Mouse (Mus musculus) embryonic facial prominence, embryonic 11.5 days (tissue): Measurements from ENCODE around the gene Amigo2. TPM values are rescaled to one million over a fixed set of nuclear protein-coding genes. Genes with fewer than 3 reads are reported as not detected.
A peak's percentile ranks its signal among the peaks of the same experiment; 100 is the strongest.
"Not testable (repeated sequence)": the region's sequence is repeated elsewhere in the genome, so short reads cannot be mapped to it uniquely, and the experiment has no call there.

Experiments
- ATAC-seq: fragments of 200-750 bp; cut with Nextera tagmentation; replicated peaks from 2 replicates; pipeline ENCODE4 v1.8.0; 2017; ENCODE audit warnings: low read depth; ENCODE audit not compliant: insufficient number of reproducible peaks, low FRiP score, low TSS enrichment
- DNase-seq: peaks from one replicate; pipeline ENCODE4 v3.0.0-alpha.2; 2015; ENCODE audit warnings: low spot score
- H3K27ac ChIP-seq: fragments of 300-500 bp; sonication (generic); replicated peaks from 2 replicates; pipeline ENCODE4 v1.5.1; 2014; ENCODE audit warnings: mild to moderate bottlenecking, low read depth, low read length, control low read depth
- H3K27me3 ChIP-seq: fragments of 300-500 bp; sonication (generic); 2 replicates; pipeline ENCODE4 v1.6.1; 2014; ENCODE audit warnings: mild to moderate bottlenecking, low read length, moderate library complexity, mixed read lengths; ENCODE audit not compliant: control insufficient read depth, insufficient read depth
- H3K36me3 ChIP-seq: fragments of 300-500 bp; sonication (generic); replicated peaks from 2 replicates; pipeline ENCODE4 v1.6.1; 2014; ENCODE audit warnings: low read depth, mild to moderate bottlenecking, low read length, moderate library complexity, mixed read lengths; ENCODE audit not compliant: control insufficient read depth, insufficient read depth
- H3K4me1 ChIP-seq: fragments of 300-500 bp; sonication (generic); 2 replicates; pipeline ENCODE4 v1.6.1; 2014; ENCODE audit warnings: low read length, mixed read lengths; ENCODE audit not compliant: control insufficient read depth, insufficient read depth
- H3K4me2 ChIP-seq: fragments of 300-500 bp; sonication (generic); 2 replicates; pipeline ENCODE4 v1.6.1; 2014; ENCODE audit warnings: low read depth, mild to moderate bottlenecking, control low read depth, low read length, moderate library complexity
- H3K4me3 ChIP-seq: fragments of 300-500 bp; sonication (generic); 2 replicates; pipeline ENCODE4 v1.5.1; 2014; ENCODE audit warnings: low read depth, low read length, control low read depth
- H3K9ac ChIP-seq: fragments of 300-500 bp; sonication (generic); replicated peaks from 2 replicates; pipeline ENCODE4 v1.6.1; 2014; ENCODE audit warnings: mild to moderate bottlenecking, control low read depth, low read length
- H3K9me3 ChIP-seq: fragments of 300-500 bp; sonication (generic); replicated peaks from 2 replicates; pipeline ENCODE4 v1.6.1; 2016; ENCODE audit warnings: mild to moderate bottlenecking, low read length, inconsistent platforms, mixed read lengths; ENCODE audit not compliant: control insufficient read depth
- WGBS: fragments of 180-500 bp; shearing (Covaris S2); extraction: QIAGEN DNeasy Blood & Tissue Kit; methylation state at CpG from one replicate; pipeline ENCODE4 v1.1.7; 2014; 5-methylcytosine and 5-hydroxymethylcytosine counted together
- polyA plus RNA-seq: library from polyadenylated mRNA; unstranded; fragments of >200 nt; fragmentation: Nextera tagmentation; extraction: Ambion mirVana; gene quantifications from 2 replicates; pipeline ENCODE4 v1.2.1, GENCODE M21; 2014

Amigo2 gene
- polyA plus RNA-seq, 1 experiment from 2014 or later = 5.9 TPM

GRCm38 (mm10) chr15:97229494-97230077 is 17.5 kb downstream of the Amigo2 start:
- 82% methylated on average over 11 of the region's 11 CpGs for WGBS
- Histone ChIP-seq H3K27me3 (no peaks in the 10 kb centered on the region), H3K4me1 (no peaks in the 10 kb centered on the region), H3K9me3 (no peaks in the 10 kb centered on the region), H3K9ac (no peak overlapping the region), H3K4me2 (no peak overlapping the region), H3K4me3 (no peak overlapping the region), H3K27ac (no peak overlapping the region), H3K36me3 (no peaks in the 10 kb centered on the region)
- DNase-seq (no peak), ATAC-seq (no peak)

GRCm38 (mm10) chr15:97224003-97224402 is 23.1 kb downstream of the Amigo2 start:
- no peaks in the 10 kb centered on the region for H3K27me3 ChIP-seq
- no peaks in the 10 kb centered on the region for H3K36me3 ChIP-seq
- H3K4me1 ChIP-seq = no peaks in the 10 kb centered on the region
- no peak overlapping the region for H3K9ac ChIP-seq
- no peaks in the 10 kb centered on the region for H3K9me3 ChIP-seq
- DNase-seq = no peak
- 69% methylated on average over 8 of the region's 8 CpGs for WGBS
- no peak overlapping the region for H3K4me2 ChIP-seq
- H3K27ac ChIP-seq = no peak overlapping the region
- no peak overlapping the region for H3K4me3 ChIP-seq
- ATAC-seq = no peak

GRCm38 (mm10) chr15:97223431-97223830 is 23.7 kb downstream of the Amigo2 start:
- H3K9ac ChIP-seq = no peak overlapping the region

GRCm38 (mm10) chr15:97216843-97217242 is 30.2 kb downstream of the Amigo2 start:
- no peak overlapping the region for H3K9ac ChIP-seq
- ATAC-seq = no peak
- H3K4me1 ChIP-seq = no peaks in the 10 kb centered on the region
- no peak overlapping the region for H3K4me3 ChIP-seq
- WGBS = 92% methylated on average over 5 of the region's 5 CpGs
- no peaks in the 10 kb centered on the region for H3K36me3 ChIP-seq
- no peaks in the 10 kb centered on the region for H3K9me3 ChIP-seq
- no peak for DNase-seq
- no peak overlapping the region for H3K27ac ChIP-seq
- H3K27me3 ChIP-seq = no peaks in the 10 kb centered on the region
- H3K4me2 ChIP-seq = no peak overlapping the region

More at GRCm38 (mm10) chr15:97223431-97223830, 23.7 kb downstream of the Amigo2 start:
- Histone ChIP-seq H3K4me2 (no peak overlapping the region), H3K9me3 (no peaks in the 10 kb centered on the region), H3K36me3 (no peaks in the 10 kb centered on the region), H3K4me1 (no peaks in the 10 kb centered on the region), H3K27ac (no peak overlapping the region), H3K4me3 (no peak overlapping the region), H3K27me3 (no peaks in the 10 kb centered on the region)
- ATAC-seq (no peak), DNase-seq (peak; percentile 11)
- WGBS = 85% methylated on average over 10 of the region's 10 CpGs

- Histone ChIP-seq H3K27me3 (no peaks in the 10 kb centered on the region), H3K9ac (no peak overlapping the region), H3K4me1 (no peaks in the 10 kb centered on the region), H3K4me2 (no peak overlapping the region), H3K36me3 (no peaks in the 10 kb centered on the region), H3K27ac (no peak overlapping the region), H3K4me3 (no peak overlapping the region), H3K9me3 (no peaks in the 10 kb centered on the region)
- 80% methylated on average over 17 of the region's 17 CpGs for WGBS
- ATAC-seq = no peak
- DNase-seq = no peak
These were observed 34.3 kb downstream of the Amigo2 start for GRCm38 (mm10) chr15:97212501-97213477.

- not testable (repeated sequence) for ATAC-seq, H3K9ac ChIP-seq, H3K36me3 ChIP-seq, H3K4me2 ChIP-seq, H3K9me3 ChIP-seq, H3K27ac ChIP-seq, H3K4me3 ChIP-seq, DNase-seq, H3K27me3 ChIP-seq, H3K4me1 ChIP-seq
- WGBS = 78% methylated on average over 3 of the region's 3 CpGs
These were observed 37.3 kb downstream of the Amigo2 start for GRCm38 (mm10) chr15:97209754-97210153.

GRCm38 (mm10) chr15:97206506-97206905 is 40.6 kb downstream of the Amigo2 start:
- H3K27ac ChIP-seq = no peak overlapping the region
- WGBS = 98% methylated on average over 8 of the region's 8 CpGs
- H3K9me3 ChIP-seq = no peaks in the 10 kb centered on the region
- ATAC-seq (no peak), DNase-seq (no peak)
- H3K4me3 ChIP-seq = no peak overlapping the region
- H3K4me1 ChIP-seq = no peaks in the 10 kb centered on the region
- no peak overlapping the region for H3K9ac ChIP-seq
- no peaks in the 10 kb centered on the region for H3K27me3 ChIP-seq
- H3K36me3 ChIP-seq = no peaks in the 10 kb centered on the region
- H3K4me2 ChIP-seq = no peak overlapping the region

- no peak for ATAC-seq
- Histone ChIP-seq H3K27me3 (no peaks in the 10 kb centered on the region), H3K9ac (no peak overlapping the region), H3K4me1 (no peaks in the 10 kb centered on the region), H3K27ac (no peak overlapping the region), H3K36me3 (no peaks in the 10 kb centered on the region), H3K4me2 (no peak overlapping the region), H3K4me3 (no peak overlapping the region), H3K9me3 (no peaks in the 10 kb centered on the region)
- 82% methylated on average over 10 of the region's 10 CpGs for whole genome bisulfite sequencing
- DNase-seq = no peak
These were observed 41.3 kb downstream of the Amigo2 start for GRCm38 (mm10) chr15:97205776-97206175.
